Mouse (Mus musculus) adrenal gland, adult 18-20 months (tissue): ENCODE data around the gene Atg7. TPM values are rescaled to one million over a fixed set of nuclear protein-coding genes. Genes with fewer than 3 reads are reported as not detected.

ENCODE experiments used
- DNase-seq, 2 experiments: peaks; one replicate each; pipeline ENCODE4 v3.0.0; 2021 to 2022; ENCODE audit warnings: low spot score in 2 of 2
- total RNA-seq, 2 experiments: library from RNA; stranded (reverse); gene quantifications; 1 replicate in 1 of 2; 2 replicates in 1 of 2; pipeline ENCODE4 v1.2.3; 2021

Atg7 gene
- total RNA-seq, 2 experiments from 2014 or later, result 24.9 to 27.6 TPM

DNA sequence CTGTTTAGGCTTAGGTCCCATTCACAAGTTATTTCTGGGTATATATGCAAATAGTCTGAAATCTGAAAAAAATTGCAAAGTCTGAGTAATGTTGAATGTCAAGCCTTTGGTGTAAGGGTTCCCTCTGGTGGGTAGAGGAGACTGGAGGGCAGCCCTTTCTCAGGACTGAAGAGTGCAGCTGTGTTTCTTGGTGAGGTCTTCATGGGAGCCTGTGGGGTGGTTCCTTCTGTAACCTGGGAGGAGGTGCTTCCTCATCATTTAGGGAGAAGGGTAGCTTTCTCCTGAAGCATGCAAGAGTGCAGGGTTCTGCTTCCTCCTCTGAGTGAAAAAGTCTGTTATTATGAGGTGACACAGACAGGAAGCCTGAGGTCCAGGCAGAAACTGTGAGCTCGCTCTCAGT is 40.8 kb downstream of the Atg7 start:
- no peak for DNase-seq

DNA sequence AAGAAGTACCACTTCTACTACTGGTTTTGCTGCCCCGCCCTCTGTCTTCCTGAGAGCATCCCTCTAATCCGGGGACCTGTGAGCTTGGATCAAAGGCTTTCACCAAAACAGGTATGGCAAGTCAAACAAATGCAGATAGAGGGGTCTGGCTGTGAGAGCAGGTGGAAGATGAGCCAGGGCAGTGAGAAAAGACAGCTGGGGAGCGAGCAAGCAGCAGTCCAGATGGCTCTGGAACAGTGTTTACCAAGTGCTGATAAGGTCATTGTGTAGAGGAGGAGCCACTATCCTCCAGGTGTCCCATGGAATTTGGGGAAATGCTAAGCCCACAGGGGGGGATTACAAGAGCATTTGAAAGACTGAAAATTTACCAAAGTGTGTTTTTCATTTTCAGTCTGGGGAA is 41.5 kb downstream of the Atg7 start:
- DNase-seq, result no peak

DNA sequence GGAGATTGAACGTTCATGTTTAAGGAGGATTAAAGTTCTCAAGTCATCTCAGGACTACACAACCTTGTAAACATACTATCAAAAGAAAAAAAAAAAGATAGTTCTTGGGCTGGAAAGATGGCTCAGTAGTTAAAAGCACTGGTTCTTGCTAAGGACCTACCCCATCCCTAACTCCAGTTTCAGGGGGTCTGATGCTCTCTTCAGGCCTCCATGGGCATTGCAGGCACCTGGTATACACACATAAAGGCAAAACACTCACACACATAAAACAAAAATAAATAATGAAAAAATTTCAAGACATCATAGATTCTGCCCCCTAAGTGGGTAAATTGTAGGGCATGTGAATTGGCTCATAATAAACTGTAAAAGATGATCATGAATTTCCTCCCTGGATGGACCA is 42.5 kb downstream of the Atg7 start:
- no peak for DNase-seq

DNA sequence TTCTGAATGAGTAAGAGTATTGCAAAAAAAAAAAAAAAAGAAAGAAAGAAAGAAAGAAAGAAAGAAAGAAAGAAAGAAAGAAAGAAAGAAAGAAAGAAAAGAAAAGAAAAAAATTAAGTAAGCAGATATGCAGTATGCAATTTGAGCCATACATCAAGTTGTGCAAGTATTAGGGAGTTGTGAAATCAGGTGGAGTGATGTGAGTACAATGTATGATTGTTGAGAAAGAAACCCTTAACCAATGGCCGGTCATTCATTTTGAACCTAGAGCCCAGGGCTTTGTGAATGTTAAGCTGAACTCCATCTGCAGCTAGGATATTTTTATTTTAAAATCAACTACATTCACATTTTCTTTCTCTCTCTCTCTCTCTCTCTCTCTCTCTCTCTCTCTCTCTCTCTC is 44.1 kb downstream of the Atg7 start:
- no peak for DNase-seq

DNA sequence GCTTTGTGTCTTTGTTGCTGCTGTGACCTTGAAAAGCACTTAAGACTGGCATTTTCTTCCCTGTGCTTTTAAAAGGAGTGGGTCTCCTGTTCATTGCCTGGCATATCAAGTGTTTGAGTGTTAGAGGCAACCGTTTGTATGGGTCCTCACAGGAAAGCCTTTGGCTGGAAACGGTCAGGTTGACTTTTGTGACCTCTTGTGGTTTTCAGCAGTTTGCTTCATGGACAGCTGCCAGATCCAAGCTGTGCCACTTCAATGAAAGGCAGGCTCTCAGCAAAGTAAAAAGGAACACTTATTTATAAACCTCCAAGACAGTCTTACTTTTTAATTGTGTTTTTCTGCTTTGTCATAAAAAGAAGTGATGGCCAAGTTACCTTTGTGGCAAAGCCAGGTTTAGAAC is 47.8 kb downstream of the Atg7 start:
- DNase-seq, result no peak

DNA sequence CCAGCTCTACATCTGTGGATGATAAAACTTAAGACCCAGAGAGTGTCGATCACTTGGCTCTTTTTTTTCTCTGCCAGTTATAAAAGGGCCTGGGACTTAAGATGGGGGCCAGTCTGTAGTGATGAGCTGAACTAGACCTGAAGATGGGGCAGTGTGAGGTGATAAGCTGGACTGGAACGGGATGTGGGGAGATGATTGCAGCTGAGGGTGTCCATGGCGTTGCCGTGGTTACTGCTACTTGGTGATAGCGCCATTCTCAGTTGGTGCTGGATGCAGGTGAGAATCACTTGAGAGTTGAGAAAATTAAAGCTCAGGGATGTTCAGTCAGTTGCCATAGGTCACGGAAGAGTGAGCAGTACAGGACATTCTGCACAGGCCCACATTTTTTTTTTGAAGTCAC is 48.6 kb downstream of the Atg7 start:
- no peak for DNase-seq

DNA sequence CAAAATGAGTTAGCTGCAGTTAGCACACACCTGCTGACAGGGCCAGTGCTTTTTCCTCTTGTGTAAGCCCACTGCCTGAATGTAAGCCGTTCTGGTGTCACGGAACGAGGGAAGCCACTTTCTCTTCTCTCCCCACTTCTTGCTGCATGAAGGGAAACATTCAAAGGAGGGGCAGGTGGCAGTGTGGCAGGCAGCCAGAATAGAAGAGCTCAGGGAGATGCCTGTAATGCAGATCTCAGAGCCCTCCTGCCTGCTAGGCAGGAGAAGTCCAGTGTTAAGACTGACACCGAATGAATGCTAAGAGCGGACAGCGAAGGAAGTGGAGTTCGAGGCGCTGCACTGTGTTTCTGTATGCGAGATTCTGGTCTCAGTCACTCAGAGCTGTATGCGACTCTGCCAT is 49.8 kb downstream of the Atg7 start:
- no peak for DNase-seq

DNA sequence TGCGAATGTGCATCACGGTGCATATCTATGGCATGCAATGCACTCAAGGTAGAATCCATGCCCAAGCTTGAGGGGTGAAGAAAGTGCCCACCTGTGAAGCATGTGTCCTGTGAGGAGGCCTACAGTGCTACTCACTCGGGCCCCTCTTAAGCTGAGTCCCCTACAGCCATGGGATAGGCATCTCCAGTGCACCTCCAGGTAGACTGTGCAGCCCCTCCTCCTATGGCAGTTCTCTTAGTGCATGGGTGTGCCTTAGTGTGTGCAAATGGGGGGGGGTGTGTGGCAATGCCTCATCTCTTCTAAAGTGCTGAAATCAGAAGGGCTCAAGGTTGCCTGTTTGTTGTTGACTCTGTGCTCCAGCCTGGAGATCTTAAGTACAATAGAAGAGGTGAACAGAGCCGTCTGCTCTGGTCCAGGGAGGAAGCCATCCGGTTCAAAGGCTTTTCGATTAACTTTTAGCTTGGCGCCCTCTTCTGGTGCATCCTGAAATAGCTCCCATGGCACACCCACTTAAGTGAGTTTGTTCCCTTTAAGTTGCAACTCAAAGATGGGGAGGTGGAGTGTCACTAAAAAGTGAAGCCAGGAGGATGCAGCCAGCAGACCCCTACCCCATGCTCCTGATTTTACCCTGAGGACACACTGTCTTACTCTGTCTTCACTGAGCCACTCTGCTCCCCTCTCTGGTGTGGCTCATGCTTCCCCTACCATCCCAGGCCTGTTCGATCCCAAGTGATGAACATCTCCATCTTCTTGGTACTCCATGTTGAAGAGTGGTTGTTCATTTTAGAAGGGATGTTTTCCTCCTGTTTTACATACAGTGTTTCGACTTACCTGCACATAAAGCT is 55.0 kb downstream of the Atg7 start:
- DNase-seq, result peak; percentile 54 to 75

DNA sequence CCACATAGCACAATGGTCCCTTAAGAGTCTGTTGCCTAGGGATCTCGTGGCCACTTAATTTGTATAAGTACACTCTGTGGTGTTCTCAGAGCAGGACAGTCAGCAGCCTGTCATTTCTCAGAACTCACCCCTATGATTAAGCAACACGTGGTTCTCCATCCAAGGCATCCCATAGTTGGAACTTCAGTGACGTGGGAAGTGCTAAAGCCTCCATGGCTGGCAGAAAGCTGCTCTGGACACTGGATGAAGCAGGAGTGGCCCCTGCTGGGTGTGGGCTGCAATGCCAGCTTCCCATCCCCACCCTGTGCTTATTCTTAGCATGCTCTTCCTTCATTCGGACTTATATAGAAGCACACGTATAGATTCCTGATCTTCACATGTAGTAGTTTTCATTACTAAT is 55.7 kb downstream of the Atg7 start:
- DNase-seq, result no peak

DNA sequence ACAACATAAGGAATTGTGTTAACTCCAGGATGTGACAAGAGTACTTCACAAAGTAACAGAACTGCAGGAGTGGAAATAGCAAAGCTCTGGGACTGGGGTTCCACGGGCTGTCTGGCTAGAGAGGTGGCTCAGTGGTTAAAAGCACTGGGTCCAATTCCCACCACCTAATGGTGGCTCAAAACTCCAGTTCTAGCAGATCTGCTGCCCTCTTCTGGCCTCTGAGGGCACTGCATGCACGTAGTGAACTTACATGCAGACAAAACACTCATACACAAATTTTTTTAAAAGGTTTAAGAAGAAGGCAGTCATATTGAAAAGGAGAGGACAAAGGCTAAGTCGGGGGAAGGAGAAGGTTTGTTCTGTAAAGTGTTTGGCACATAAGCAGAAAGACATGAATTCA is 57.8 kb downstream of the Atg7 start:
- DNase-seq, result no peak

DNA sequence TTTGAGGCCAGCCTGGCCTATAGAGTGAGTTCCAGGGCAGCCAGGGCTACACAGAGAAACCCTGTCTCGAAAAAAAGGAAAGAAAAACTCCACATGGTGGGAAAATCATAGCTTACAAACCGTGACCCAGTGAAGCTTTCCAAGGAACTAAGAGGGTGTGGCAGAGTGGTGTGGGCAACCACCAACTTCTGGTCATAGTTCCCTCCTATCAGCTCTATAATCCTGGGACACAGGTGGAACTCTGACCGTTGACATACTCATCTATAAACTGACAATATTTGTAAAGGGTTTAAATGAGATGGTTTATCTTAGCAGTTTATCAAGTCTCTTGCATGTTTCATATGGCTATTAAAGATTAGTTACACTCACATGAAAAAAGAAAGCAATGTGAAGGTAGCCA is 64.1 kb downstream of the Atg7 start:
- no peak for DNase-seq

DNA sequence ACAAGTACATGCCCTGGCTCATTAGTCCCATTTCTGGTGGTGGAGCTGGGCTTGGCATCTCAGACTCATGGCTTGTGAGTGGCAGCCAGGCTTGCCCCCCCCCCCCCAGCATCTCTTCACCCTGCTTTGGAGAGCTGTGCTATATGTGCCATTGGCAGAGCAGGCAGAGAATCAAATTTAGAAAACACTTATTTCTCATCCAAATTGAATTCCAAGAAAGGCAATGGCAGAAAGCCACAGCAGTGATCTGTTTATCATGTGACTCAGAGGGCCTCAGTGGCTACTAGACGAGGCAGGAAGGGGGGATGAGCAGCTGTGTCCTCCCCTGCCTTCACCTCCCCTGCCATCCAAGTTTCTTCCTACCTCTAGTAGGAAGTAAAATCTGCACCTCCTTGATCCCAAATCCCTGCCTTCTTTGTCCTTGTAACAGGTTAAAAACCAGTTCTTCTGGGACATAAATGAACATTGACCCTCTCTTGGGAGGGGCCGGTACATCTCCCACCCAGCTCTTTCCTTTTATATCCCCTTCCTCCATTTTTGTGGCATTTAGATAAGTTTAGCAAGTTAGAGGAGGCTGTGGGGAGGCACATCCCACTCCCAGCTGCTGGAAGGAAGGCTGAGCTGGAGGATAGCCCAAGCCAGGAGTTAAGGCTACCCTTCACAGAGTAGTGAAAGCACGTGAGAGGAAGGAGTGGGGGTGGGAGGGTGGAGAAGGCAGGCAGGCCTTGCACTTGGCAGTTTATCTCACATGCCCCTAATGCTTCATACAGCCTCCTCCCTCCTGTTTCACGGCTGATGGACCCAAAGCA is 69.5 kb downstream of the Atg7 start:
- DNase-seq, result no peak

DNA sequence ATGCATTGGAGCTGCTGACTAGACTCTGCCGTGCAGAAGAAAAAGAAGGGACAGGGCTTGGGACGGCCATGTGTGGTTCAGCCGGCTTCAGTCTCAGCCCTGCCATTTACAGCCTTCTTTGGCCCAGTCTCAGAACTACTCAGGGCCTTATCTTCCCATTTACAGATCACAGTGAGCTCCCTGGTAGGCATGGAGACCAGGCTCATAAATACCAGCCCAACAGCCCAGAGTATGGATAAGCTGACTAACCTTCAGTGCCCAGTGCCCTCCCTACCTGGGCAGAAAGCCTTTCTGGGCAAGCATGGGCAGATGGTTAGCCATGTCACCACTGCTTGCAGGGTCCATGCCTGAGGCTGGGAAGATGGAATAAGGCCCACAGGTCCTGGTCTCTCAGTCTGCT is 70.6 kb downstream of the Atg7 start:
- DNase-seq, result no peak

DNA sequence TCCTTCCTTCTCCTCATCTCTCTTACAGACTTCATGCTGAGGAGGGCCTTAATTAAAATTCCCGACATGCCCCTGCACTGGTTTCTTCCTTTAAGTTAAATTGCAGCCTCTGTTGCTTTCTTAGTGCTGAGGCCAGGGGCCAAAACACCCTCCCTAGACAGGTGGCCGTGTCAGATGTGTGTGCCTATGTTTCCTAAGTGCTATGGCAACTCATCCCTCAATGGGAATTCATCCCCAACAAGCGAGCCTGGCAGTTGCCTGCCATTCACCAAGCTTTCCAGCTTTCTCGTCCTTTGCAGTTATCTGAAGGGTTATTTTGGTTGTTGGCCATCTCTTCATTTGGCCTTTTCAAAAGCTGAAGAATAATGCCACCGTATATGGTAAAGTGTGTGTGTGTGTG is 71.8 kb downstream of the Atg7 start:
- no peak for DNase-seq

DNA sequence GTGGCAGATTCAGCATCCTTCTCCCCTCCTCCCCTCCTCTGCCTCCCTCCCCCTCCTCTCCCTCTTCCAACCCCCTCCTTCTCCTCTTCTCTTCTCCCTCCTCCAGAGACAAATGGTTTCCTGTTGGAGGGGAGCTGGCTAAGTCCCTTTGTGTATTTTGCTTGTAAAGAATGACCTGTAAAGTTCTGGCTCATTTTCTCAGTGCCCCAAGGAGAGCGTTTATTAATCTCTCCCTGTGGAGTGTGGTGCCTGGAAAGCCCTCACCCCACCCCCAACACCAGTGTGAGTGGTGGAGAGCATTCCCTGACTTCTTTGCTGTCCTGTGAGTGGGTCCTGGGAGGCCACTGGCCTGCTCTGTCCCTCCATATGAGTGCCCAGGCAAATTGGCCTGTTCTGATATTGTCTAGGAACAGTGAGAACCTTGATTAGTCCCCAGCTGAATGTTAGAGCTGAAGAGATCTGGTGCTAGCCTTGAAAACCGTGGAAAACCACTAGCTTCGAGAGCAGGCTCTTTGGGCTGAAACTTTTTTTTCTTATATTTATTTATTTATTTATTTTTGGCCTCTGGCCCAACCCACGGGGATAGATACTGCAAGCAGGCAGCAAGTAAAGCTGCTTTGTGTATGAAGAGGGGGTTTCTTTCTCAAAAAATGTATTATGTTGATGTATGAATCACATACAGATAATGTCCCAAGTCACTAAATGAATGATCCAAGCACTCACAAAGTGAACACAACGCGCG is 72.6 kb downstream of the Atg7 start:
- no peak for DNase-seq

DNA sequence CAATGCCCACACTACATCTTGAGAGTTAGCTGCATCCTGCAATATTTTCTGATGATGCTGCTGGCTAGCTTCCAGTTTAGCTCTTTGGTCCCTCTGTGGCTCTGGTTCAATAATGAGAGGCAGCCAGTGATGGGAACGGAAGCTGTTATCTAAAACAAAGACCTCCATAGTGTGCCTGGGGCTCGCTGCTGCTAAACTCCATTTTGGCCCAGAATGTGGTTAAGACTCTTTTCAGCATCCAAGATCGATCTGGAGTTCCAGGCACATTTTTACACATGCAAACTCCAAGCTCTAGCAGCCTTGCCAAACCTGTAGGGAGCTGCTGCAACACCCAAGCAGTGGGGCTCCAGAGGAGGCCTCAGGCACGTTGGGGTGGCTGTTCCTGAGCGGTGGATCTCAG is 76.2 kb downstream of the Atg7 start:
- DNase-seq, result no peak

DNA sequence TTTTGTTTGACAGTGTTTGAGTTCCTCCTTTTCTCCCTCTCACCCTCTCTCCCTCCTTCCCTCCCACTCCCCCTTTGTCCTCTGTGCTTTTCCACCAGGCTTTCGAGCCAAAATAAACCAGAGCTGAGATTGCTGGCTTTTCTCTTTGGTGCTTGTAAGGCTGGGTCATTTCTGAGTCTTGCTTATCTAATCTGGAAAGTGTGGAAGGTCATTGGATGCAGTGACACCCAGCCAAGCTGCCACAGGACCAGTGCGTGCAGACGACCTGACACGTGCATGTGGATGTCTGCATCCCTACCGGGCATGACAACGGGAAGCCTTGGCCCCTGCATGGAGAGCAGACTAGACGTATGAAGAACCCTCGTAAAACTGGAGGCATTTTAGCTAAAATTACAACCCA is 76.8 kb downstream of the Atg7 start:
- no peak for DNase-seq

DNA sequence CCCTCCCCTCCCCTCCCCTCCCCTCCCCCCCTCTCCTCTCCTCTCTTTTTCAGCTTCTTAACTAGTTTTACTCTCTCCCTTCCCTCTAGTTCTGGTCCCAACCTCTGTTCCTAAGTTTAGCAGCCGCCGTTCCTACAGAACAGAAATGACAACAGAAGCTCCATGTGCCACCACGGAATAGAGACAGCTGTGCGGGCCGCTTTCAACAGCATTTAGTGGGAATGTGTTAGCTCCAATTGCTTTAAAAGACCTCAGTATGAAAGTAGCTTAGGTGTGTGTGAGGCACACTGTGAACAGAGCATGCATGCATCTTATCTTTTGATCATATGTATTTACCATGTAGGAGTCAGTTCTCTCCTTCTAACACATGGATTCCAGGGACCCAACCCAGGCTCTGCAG is 79.1 kb downstream of the Atg7 start:
- no peak for DNase-seq

DNA sequence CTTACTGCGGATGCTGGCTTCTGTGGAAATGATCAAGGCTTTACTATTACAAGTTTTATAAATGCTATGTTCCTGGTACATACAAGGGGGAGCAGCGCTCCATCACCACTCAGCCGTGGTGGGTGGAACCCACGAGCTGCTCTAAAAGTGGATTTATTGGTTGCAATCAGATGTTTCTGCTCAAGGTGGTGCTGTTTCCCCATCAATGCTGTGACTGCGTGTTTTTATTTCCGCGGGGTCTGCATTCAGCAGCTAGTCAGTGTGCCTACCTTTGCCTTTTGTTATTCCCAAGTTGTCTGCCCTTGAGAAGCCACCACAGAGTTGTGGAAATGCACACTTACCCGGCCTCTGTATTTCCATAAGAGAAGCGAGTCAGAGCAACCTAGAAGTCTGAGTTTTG is 81.0 kb downstream of the Atg7 start:
- peak in 1 of 2 experiments; percentile 47 for DNase-seq

DNA sequence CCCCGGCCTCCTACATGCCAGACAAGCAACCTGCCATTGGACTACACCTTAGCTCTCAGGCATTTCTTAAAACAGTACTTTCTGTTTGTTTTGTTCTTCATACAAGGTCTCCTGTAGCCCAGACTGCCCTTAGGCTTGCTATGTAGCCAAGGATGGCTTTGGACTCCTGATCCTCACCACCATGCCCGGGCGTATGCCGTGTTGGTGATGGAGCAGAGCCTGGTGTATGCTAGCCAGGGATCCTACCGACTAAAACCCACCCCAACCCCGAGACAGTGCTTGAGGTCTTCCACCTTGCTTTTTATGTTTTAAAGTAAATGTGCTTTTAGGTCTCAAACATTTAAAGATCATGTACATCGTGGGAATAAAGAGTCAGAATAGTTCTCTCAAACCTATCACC is 81.5 kb downstream of the Atg7 start:
- DNase-seq, result no peak

DNA sequence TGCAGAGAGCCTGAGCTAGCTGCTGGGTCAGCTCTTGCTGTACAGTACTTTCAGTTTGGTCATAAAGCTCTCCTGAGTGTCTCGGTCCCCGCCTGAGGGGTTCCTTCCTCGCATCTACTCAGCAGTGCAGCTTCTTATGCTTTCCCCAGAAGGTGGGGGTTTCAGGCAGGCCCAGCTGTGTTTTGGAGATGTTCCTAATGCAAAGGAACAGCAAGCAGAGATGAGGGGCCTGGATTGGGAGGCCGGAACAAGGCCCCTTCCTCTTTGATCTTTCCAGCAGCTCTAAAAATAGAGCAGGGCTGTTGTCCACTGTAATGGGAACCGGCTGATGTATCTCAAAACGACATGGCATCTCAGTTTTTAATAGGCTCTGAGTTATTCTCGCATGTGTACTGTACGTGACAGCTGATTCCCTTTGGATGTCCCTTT is 82.3 kb downstream of the Atg7 start:
- no peak for DNase-seq

DNA sequence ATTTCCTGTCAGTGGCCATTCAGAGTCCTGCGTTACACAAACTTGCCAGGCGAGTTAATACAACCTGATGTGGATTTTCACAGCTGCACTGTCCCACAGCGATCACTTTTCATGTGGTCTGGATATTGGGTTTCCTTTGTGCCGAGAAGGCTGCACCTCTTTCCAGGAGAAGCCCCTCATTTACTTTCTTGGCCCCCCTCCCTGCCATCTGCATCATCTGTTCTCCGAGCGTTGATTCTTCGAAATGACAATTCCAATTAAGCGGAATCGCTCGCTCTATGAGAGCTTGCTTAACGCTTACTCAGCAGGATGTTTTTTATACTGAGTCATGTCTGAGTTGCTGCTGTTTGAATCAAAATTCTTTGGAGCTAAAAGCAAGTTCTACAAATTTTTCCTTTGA is 83.8 kb downstream of the Atg7 start:
- no peak for DNase-seq
